Mouse (Mus musculus) stomach, postnatal 0 days (tissue): ENCODE measurements around the gene Apol10a.
"Not testable (repeated sequence)": the region's sequence is repeated elsewhere in the genome, so short reads cannot be mapped to it uniquely, and the experiment has no call there.

ENCODE experiments used
- CTCF ChIP-seq: IDR thresholded peaks from 2 replicates; pipeline ENCODE4 v1.5.1; 2016; ENCODE audit warnings: antibody characterized with exemption, low read depth, mild to moderate bottlenecking, moderate library complexity
- EP300 ChIP-seq: optimal IDR thresholded peaks from 2 replicates; pipeline ENCODE3; 2016; ENCODE audit warnings: antibody characterized with exemption

- not testable (repeated sequence) for TF ChIP-seq CTCF, EP300
Observed at GRCm38 (mm10) chr15:77445668-77446067, 31.2 kb upstream of the Apol10a start.
